Mouse (Mus musculus): ENCODE measurements around the gene Gnai3. TPM values are rescaled to one million over a fixed set of nuclear protein-coding genes. Genes with fewer than 3 reads are reported as not detected.

Gene Gnai3
- total RNA-seq, 2 experiments from 2014 or later = 28.0 to 28.4 TPM

GRCm38 (mm10) chr3:108147386-108148235 lies 1.7 kb upstream of the Gnai3 start:
- Histone ChIP-seq H3K4me3 (no peak overlapping the region), H3K27ac (no peak overlapping the region)
- DNase-seq (ENCODE audit: low spot score in 2 of 2) = peak; percentile 82 to 90
- peak; percentile 86 for TF ChIP-seq CTCF (conservative IDR thresholded peaks at IDR 0.05)

DNA sequence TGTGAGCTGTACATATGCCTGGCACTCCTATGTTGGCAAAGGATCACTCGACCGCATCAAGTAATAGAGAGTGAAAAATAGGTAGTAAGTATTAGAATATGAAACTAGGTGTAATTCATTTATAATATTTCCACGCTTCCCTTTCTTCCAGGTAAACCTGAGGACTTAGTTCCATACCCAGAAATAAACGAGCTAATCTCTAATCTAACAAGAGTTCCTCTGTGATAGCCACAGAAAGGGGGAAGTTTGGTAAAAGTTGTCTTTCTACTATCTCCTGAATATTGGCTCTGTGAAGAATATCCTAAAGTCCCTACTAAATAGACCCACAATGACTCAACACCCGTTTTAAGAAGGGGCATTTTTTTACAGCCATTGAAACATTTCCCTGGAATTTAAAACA lies 725 bp upstream of the Gnai3 start:
- Histone ChIP-seq H3K27ac (peak overlapping the region; percentile 93; the same call in 1 of the 2 replicates), H3K4me3 (peak overlapping the region; percentile 94)
- DNase-seq (ENCODE audit: low spot score in 2 of 2) = no peak
- TF ChIP-seq CTCF (conservative IDR thresholded peaks at IDR 0.05) = no peak

DNA sequence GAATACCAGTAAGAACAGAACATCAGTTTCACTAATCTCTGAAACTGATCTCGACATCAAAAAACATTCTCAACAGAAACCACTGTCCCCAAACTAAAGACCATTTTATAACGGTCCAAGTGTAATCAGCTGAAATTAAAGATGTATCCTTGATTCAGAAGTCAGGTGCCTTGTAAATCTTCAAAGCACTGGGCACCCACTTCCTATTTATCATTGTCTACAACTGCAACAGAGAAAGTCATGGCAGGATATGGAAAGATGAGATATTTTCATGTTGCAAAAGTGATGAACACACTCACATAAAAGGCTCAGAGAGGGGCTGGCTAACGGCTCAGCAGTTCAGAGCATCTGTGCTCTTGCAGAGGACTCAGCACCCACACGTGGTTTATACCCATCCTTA lies 5.2 kb downstream of the Gnai3 start:
- Histone ChIP-seq H3K4me3 (no peak overlapping the region), H3K27ac (no peak overlapping the region)
- no peak for DNase-seq (ENCODE audit: low spot score in 2 of 2)
- TF ChIP-seq CTCF (conservative IDR thresholded peaks at IDR 0.05) = no peak

- no peak overlapping the region for H3K27ac ChIP-seq
- no peak overlapping the region for H3K4me3 ChIP-seq
- no peak for DNase-seq (ENCODE audit: low spot score in 2 of 2)
- TF ChIP-seq CTCF (conservative IDR thresholded peaks at IDR 0.05) = no peak
Observed at GRCm38 (mm10) chr3:108139113-108139512, 6.8 kb downstream of the Gnai3 start.

- 0 out of 2 replicates have a peak, but pooled peaks have one; percentile 6 for TF ChIP-seq CTCF (conservative IDR thresholded peaks at IDR 0.05)
- DNase-seq (ENCODE audit: low spot score in 2 of 2) = peak; percentile 56 to 74
- peak overlapping the region; percentile 62 for H3K27ac ChIP-seq
- H3K4me3 ChIP-seq = no peak overlapping the region
Observed at GRCm38 (mm10) chr3:108134701-108135100, 11.2 kb downstream of the Gnai3 start.

- no peak for TF ChIP-seq CTCF (conservative IDR thresholded peaks at IDR 0.05)
- DNase-seq (ENCODE audit: low spot score in 2 of 2) = no peak
- Histone ChIP-seq H3K4me3 (no peak overlapping the region), H3K27ac (no peak overlapping the region)
Observed at GRCm38 (mm10) chr3:108132484-108132883, 13.5 kb downstream of the Gnai3 start.

DNA sequence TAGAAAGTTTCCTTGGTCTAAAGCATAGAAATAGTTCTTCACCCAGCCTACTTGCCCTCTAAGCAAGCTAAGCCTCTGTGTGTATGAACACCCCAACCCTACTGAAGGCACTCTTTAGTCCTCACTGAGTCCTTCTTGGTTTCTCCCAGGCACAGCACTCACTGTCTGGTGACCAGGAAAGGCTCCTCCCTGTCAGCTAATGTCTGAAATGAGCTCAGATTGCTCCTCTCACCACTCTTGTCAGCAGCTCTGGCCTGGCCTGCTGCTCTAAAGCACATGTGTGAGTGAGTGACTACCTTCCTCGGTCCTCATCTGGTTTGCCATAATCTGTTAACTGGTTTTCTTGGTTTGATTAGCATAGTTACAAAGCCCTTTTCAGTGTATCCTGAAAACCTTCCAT lies 14.1 kb downstream of the Gnai3 start:
- TF ChIP-seq CTCF (conservative IDR thresholded peaks at IDR 0.05) = no peak
- Histone ChIP-seq H3K4me3 (no peak overlapping the region), H3K27ac (no peak overlapping the region)
- DNase-seq (ENCODE audit: low spot score in 2 of 2) = no peak

- no peak for TF ChIP-seq CTCF (conservative IDR thresholded peaks at IDR 0.05)
- Histone ChIP-seq H3K4me3 (no peak overlapping the region), H3K27ac (no peak overlapping the region)
- no peak for DNase-seq (ENCODE audit: low spot score in 2 of 2)
Observed at GRCm38 (mm10) chr3:108131216-108131615, 14.7 kb downstream of the Gnai3 start.

DNA sequence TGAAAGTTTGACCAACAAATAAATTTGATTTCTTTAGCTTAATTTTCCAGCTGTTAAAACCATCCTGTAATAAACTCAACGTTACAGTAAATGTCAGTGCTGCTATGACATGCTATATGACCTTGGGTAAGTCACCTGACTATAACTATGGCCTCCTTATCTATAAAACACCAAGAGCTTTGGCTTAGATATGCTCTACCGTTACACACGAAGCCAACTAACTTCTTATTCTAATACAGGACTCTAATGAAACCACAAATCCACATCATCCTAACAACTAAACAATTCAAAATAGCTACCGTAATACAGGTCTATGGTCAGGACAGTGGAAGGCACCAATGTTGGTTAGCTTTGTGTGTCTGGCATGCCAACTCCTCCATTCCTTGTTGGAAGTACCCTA lies 16.1 kb downstream of the Gnai3 start:
- no peak overlapping the region for H3K27ac ChIP-seq
- no peak for TF ChIP-seq CTCF (conservative IDR thresholded peaks at IDR 0.05)
- DNase-seq (ENCODE audit: low spot score in 2 of 2) = no peak

DNA sequence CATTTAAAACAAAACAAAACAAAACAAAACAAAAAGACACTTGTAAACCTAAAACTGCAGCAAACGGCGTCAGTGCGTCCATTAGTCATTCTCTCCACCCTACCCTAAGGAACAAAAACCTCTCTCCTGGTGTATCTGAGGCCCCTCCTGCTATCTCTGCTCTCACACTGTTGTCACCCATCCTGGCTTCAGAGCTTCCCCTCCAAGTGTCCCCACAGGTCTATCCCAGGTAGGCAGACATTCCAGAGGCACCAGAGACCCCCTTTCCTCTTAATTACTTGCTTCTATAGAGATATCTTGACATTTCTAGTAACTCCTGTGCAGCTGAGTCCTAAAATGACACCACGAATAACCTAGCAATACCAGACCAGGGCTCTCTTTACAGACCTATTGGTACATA lies 16.6 kb downstream of the Gnai3 start:
- no peak for DNase-seq (ENCODE audit: low spot score in 2 of 2)
- no peak for TF ChIP-seq CTCF (conservative IDR thresholded peaks at IDR 0.05)
- Histone ChIP-seq H3K27ac (no peak overlapping the region), H3K4me3 (no peak overlapping the region)

More for the DNA sequence above, 16.1 kb downstream of the Gnai3 start:
- no peak overlapping the region for H3K4me3 ChIP-seq

DNA sequence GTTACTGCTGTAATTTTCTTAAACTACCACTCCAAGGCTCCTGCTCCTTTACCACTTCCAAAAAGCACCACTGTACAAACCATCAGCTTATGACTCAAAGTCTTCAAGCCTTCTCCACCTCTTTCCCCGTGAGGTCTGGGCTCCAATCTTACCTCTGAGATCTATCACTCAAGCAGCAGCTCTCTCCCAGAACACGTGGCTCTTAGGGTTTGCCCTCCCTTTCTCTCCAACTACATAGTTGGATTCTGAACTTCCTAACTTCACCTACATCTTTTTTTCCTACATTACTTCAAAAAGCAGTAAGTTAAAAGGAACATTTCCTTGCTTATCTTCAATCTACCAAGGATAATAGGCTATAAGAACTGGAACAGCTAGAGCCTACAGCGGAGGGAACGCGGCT lies 17.4 kb downstream of the Gnai3 start:
- H3K4me3 ChIP-seq = no peak overlapping the region
- H3K27ac ChIP-seq = no peak overlapping the region
- no peak for TF ChIP-seq CTCF (conservative IDR thresholded peaks at IDR 0.05)
- DNase-seq (ENCODE audit: low spot score in 2 of 2) = no peak

DNA sequence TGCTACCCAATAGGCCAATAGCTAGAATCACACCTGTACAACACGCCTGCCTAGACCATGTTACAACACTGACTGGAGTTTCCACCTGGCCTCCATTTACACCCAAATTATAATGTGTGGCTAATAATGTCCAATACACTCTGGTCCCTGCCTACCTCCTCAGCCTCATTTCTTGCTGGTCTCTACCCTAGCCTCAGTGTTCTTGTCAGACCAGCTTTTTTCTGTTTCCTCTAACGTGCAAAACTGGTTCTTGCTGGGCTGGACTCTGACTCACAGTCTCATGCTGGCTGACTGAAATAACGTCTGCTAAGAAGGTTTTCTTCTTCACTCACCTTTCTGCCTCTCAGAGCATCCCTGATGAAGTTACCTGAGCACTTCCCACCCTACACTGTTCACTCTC lies 19.6 kb downstream of the Gnai3 start:
- TF ChIP-seq CTCF (conservative IDR thresholded peaks at IDR 0.05) = no peak
- no peak for DNase-seq (ENCODE audit: low spot score in 2 of 2)

DNA sequence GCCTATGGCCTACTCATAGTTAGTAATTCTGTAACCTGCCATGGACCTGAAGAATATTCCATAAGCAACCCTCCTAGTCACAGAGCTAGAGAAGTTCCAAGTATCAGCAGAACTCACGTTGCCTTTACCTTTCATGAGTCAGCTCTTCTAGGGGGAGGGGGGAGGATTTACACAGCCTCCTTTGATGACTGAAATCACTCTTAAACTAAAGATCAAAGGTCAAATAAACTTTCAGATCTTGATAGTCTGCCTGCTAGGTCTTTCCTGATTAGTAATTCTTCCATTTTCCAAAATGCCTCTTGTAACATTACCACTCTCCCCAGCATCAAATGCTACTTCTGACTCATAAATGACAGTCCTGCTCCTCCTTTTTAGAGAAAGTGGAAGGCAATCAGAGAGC lies 21.8 kb downstream of the Gnai3 start:
- Histone ChIP-seq H3K4me3 (no peak overlapping the region), H3K27ac (no peak overlapping the region)
- TF ChIP-seq CTCF (conservative IDR thresholded peaks at IDR 0.05) = no peak
- no peak for DNase-seq (ENCODE audit: low spot score in 2 of 2)

More for the DNA sequence above, 19.6 kb downstream of the Gnai3 start:
- no peak overlapping the region for H3K27ac ChIP-seq
- H3K4me3 ChIP-seq = no peak overlapping the region

- no peak for TF ChIP-seq CTCF (conservative IDR thresholded peaks at IDR 0.05)
- Histone ChIP-seq H3K4me3 (no peak overlapping the region), H3K27ac (no peak overlapping the region)
- no peak for DNase-seq (ENCODE audit: low spot score in 2 of 2)
Observed at GRCm38 (mm10) chr3:108123242-108123641, 22.7 kb downstream of the Gnai3 start.

All from layer of hippocampus, adult 2 months (tissue).